Mouse (Mus musculus) skeletal muscle tissue, adult 2 months (tissue): ENCODE measurements around the gene Hist1h2ad.
"Not testable (repeated sequence)": the region's sequence is repeated elsewhere in the genome, so short reads cannot be mapped to it uniquely, and the experiment has no call there.

Experiments used
- DNase-seq: peaks from one replicate; pipeline ENCODE4 v3.0.0-alpha.2; 2012; ENCODE audit warnings: low read depth, low spot score

Gene Hist1h2ad

GRCm38 (mm10) chr13:23541497-23541896 lies 32.7 kb upstream of the Hist1h2ad start:
- no peak for DNase-seq

GRCm38 (mm10) chr13:23542225-23542980 lies 31.8 kb upstream of the Hist1h2ad start:
- DNase-seq: not testable (repeated sequence)

GRCm38 (mm10) chr13:23542999-23543607 lies 31.1 kb upstream of the Hist1h2ad start, which contains the start of gene Hist1h2bh:
Hist1h2bh (minus strand) TSS chr13:23543392.
- peak; percentile 94 for DNase-seq

- DNase-seq: peak; percentile 94
Observed at GRCm38 (mm10) chr13:23543965-23544786, 30.0 kb upstream of the Hist1h2ad start, which contains the start of gene Hist1h3f. Hist1h3f (plus strand) TSS chr13:23544052.

- DNase-seq: not testable (repeated sequence)
Observed at GRCm38 (mm10) chr13:23544787-23545120, 29.4 kb upstream of the Hist1h2ad start.

- DNase-seq: no peak
Observed at GRCm38 (mm10) chr13:23546694-23547093, 27.5 kb upstream of the Hist1h2ad start.

GRCm38 (mm10) chr13:23550761-23551145 lies 23.4 kb upstream of the Hist1h2ad start:
- DNase-seq: no peak

- DNase-seq: peak; percentile 80
Observed at GRCm38 (mm10) chr13:23551146-23551834, 22.9 kb upstream of the Hist1h2ad start, which contains the start of gene Hist1h4f. Hist1h4f (minus strand) TSS chr13:23551648.

- no peak for DNase-seq
Observed at GRCm38 (mm10) chr13:23551931-23552914, 22.0 kb upstream of the Hist1h2ad start.

GRCm38 (mm10) chr13:23552962-23553361 lies 21.2 kb upstream of the Hist1h2ad start, which contains the start of gene Hist1h1d:
Hist1h1d (plus strand) TSS chr13:23553262.
- DNase-seq: no peak

- no peak for DNase-seq
Observed at GRCm38 (mm10) chr13:23554393-23554792, 19.8 kb upstream of the Hist1h2ad start.

- peak; percentile 73 for DNase-seq
Observed at GRCm38 (mm10) chr13:23554925-23555838, 19.0 kb upstream of the Hist1h2ad start.

GRCm38 (mm10) chr13:23555839-23556416 lies 18.3 kb upstream of the Hist1h2ad start:
- DNase-seq: peak; percentile 87

GRCm38 (mm10) chr13:23556906-23557305 lies 17.3 kb upstream of the Hist1h2ad start:
- DNase-seq: no peak

GRCm38 (mm10) chr13:23560699-23561098 lies 13.5 kb upstream of the Hist1h2ad start:
- DNase-seq: not testable (repeated sequence)

- DNase-seq: not testable (repeated sequence)
Observed at GRCm38 (mm10) chr13:23561531-23561882, 12.7 kb upstream of the Hist1h2ad start.

GRCm38 (mm10) chr13:23561883-23562659 lies 12.1 kb upstream of the Hist1h2ad start, which contains the start of gene Hist1h3e:
Hist1h3e (minus strand) TSS chr13:23562369.
- DNase-seq: peak; percentile 98
